Mouse (Mus musculus): ENCODE measurements around the gene Ift88. TPM values are rescaled to one million over a fixed set of nuclear protein-coding genes. Genes with fewer than 3 reads are reported as not detected.

Gene Ift88
- polyA plus RNA-seq, 1 experiment from 2014 or later = 6.3 TPM

GRCm38 (mm10) chr14:57398065-57398757 lies 25.7 kb upstream of the Ift88 start, which contains the start of gene Cryl1:
Cryl1 (minus strand) TSS chr14:57398529.
- peaks cover 3% of the 10 kb centered on the region; the same call in 1 of the 2 replicates for H3K4me1 ChIP-seq (replicated peaks)
- ATAC-seq (replicated peaks; ENCODE audit: insufficient number of reproducible peaks, insufficient read depth, low FRiP score, low read depth) = peak; percentile 100

GRCm38 (mm10) chr14:57398813-57399427 lies 24.9 kb upstream of the Ift88 start:
- peak overlapping the region; percentile 79 for H3K9ac ChIP-seq
- peak; percentile 39; the same call in 1 of the 2 replicates for ATAC-seq (replicated peaks; ENCODE audit: insufficient number of reproducible peaks, insufficient read depth, low FRiP score, low read depth)
- WGBS = 11% methylated on average over 13 of the region's 13 CpGs

More at GRCm38 (mm10) chr14:57398065-57398757, 25.7 kb upstream of the Ift88 start, which contains the start of gene Cryl1:
- peak within 1 kb of the TSS; percentile 78 for H3K4me3 ChIP-seq
- WGBS = 3% methylated on average over 43 of the region's 43 CpGs
- H3K9me3 ChIP-seq (replicated peaks) = no peaks in the 10 kb centered on the region
- H3K27ac ChIP-seq = peak within 1 kb of the TSS; percentile 65
- no peaks in the 10 kb centered on the region for H3K27me3 ChIP-seq
- H3K9ac ChIP-seq = peak within 1 kb of the TSS; percentile 79
- no peaks in the 10 kb centered on the region for H3K36me3 ChIP-seq
- peak within 1 kb of the TSS; percentile 97 for H3K4me2 ChIP-seq

GRCm38 (mm10) chr14:57402815-57403214 lies 21.0 kb upstream of the Ift88 start:
- H3K36me3 ChIP-seq = no peaks in the 10 kb centered on the region
- no peak overlapping the region for H3K27ac ChIP-seq
- ATAC-seq (replicated peaks; ENCODE audit: insufficient number of reproducible peaks, insufficient read depth, low FRiP score, low read depth) = no peak
- no peaks in the 10 kb centered on the region for H3K9me3 ChIP-seq (replicated peaks)
- peaks cover 10% of the 10 kb centered on the region for H3K4me1 ChIP-seq (replicated peaks)
- H3K9ac ChIP-seq = no peak overlapping the region
- H3K27me3 ChIP-seq = no peaks in the 10 kb centered on the region
- no peak overlapping the region for H3K4me3 ChIP-seq
- no peak overlapping the region for H3K4me2 ChIP-seq

More at GRCm38 (mm10) chr14:57398813-57399427, 24.9 kb upstream of the Ift88 start:
- Histone ChIP-seq H3K4me2 (peak overlapping the region; percentile 97), H3K27me3 (no peaks in the 10 kb centered on the region), H3K36me3 (no peaks in the 10 kb centered on the region), H3K9me3 (replicated peaks) (no peaks in the 10 kb centered on the region), H3K4me3 (peak overlapping the region; percentile 78), H3K4me1 (replicated peaks) (peaks cover 3% of the 10 kb centered on the region; the same call in 1 of the 2 replicates), H3K27ac (peak overlapping the region; percentile 65)

GRCm38 (mm10) chr14:57407039-57407987 lies 16.5 kb upstream of the Ift88 start:
- H3K27ac ChIP-seq = no peak overlapping the region

GRCm38 (mm10) chr14:57408100-57408499 lies 15.8 kb upstream of the Ift88 start:
- 84% methylated on average over 8 of the region's 8 CpGs for WGBS
- no peak overlapping the region for H3K4me3 ChIP-seq
- no peaks in the 10 kb centered on the region for H3K36me3 ChIP-seq
- no peaks in the 10 kb centered on the region for H3K9me3 ChIP-seq (replicated peaks)
- H3K27me3 ChIP-seq = no peaks in the 10 kb centered on the region
- ATAC-seq (replicated peaks; ENCODE audit: insufficient number of reproducible peaks, insufficient read depth, low FRiP score, low read depth) = no peak
- H3K9ac ChIP-seq = no peak overlapping the region
- no peak overlapping the region for H3K4me2 ChIP-seq
- H3K27ac ChIP-seq = no peak overlapping the region
- peaks cover 8% of the 10 kb centered on the region; the same call in 1 of the 2 replicates for H3K4me1 ChIP-seq (replicated peaks)

More at GRCm38 (mm10) chr14:57407039-57407987, 16.5 kb upstream of the Ift88 start:
- 4% methylated on average over 12 of the region's 12 CpGs for WGBS
- ATAC-seq (replicated peaks; ENCODE audit: insufficient number of reproducible peaks, insufficient read depth, low FRiP score, low read depth) = peak; percentile 47; the same call in 1 of the 2 replicates
- peak overlapping the region; percentile 38 for H3K4me2 ChIP-seq
- H3K36me3 ChIP-seq = no peaks in the 10 kb centered on the region
- no peak overlapping the region for H3K9ac ChIP-seq
- H3K4me1 ChIP-seq (replicated peaks) = peaks cover 8% of the 10 kb centered on the region; the same call in 1 of the 2 replicates
- H3K4me3 ChIP-seq = peak overlapping the region; percentile 3; the same call in 1 of the 2 replicates
- H3K9me3 ChIP-seq (replicated peaks) = no peaks in the 10 kb centered on the region
- H3K27me3 ChIP-seq = no peaks in the 10 kb centered on the region

- 14% methylated on average over 6 of the region's 6 CpGs for WGBS
- no peaks in the 10 kb centered on the region for H3K9me3 ChIP-seq (replicated peaks)
- peaks cover 8% of the 10 kb centered on the region; the same call in 1 of the 2 replicates for H3K4me1 ChIP-seq (replicated peaks)
- ATAC-seq (replicated peaks; ENCODE audit: insufficient number of reproducible peaks, insufficient read depth, low FRiP score, low read depth) = no peak
- no peak overlapping the region for H3K4me2 ChIP-seq
- no peak overlapping the region for H3K4me3 ChIP-seq
- no peaks in the 10 kb centered on the region for H3K27me3 ChIP-seq
- H3K27ac ChIP-seq = no peak overlapping the region
- no peaks in the 10 kb centered on the region for H3K36me3 ChIP-seq
- H3K9ac ChIP-seq = no peak overlapping the region
These were observed 14.8 kb upstream of the Ift88 start for GRCm38 (mm10) chr14:57409106-57409505.

GRCm38 (mm10) chr14:57412166-57412565 lies 11.7 kb upstream of the Ift88 start:
- no peak overlapping the region for H3K9ac ChIP-seq
- 50% methylated on average over 7 of the region's 7 CpGs for WGBS
- peaks cover 5% of the 10 kb centered on the region; the same call in 1 of the 2 replicates for H3K4me1 ChIP-seq (replicated peaks)
- ATAC-seq (replicated peaks; ENCODE audit: insufficient number of reproducible peaks, insufficient read depth, low FRiP score, low read depth) = no peak
- H3K4me2 ChIP-seq = no peak overlapping the region
- H3K4me3 ChIP-seq = no peak overlapping the region
- H3K36me3 ChIP-seq = no peaks in the 10 kb centered on the region
- no peaks in the 10 kb centered on the region for H3K9me3 ChIP-seq (replicated peaks)
- no peak overlapping the region for H3K27ac ChIP-seq
- H3K27me3 ChIP-seq = no peaks in the 10 kb centered on the region

- WGBS = 89% methylated on average over 2 of the region's 2 CpGs
- H3K9me3 ChIP-seq (replicated peaks) = no peaks in the 10 kb centered on the region
- no peaks in the 10 kb centered on the region for H3K36me3 ChIP-seq
- no peak overlapping the region for H3K4me3 ChIP-seq
- ATAC-seq (replicated peaks; ENCODE audit: insufficient number of reproducible peaks, insufficient read depth, low FRiP score, low read depth) = no peak
- H3K27ac ChIP-seq = no peak overlapping the region
- H3K4me1 ChIP-seq (replicated peaks) = no peaks in the 10 kb centered on the region
- H3K9ac ChIP-seq = no peak overlapping the region
- no peaks in the 10 kb centered on the region for H3K27me3 ChIP-seq
- H3K4me2 ChIP-seq = no peak overlapping the region
These were observed 6.7 kb upstream of the Ift88 start for GRCm38 (mm10) chr14:57417187-57417586.

- H3K4me3 ChIP-seq = peak overlapping the region; percentile 92
- peak; percentile 72 for ATAC-seq (replicated peaks; ENCODE audit: insufficient number of reproducible peaks, insufficient read depth, low FRiP score, low read depth)
- H3K9ac ChIP-seq = peak overlapping the region; percentile 89
- H3K9me3 ChIP-seq (replicated peaks) = no peaks in the 10 kb centered on the region
- H3K27me3 ChIP-seq = no peaks in the 10 kb centered on the region
- H3K27ac ChIP-seq = peak overlapping the region; percentile 60
- H3K4me1 ChIP-seq (replicated peaks) = peaks cover 7% of the 10 kb centered on the region
- H3K36me3 ChIP-seq = no peaks in the 10 kb centered on the region
- peak overlapping the region; percentile 89 for H3K4me2 ChIP-seq
- under 1% methylated on average over 24 of the region's 24 CpGs for WGBS
These were observed 325 bp downstream of the Ift88 start for GRCm38 (mm10) chr14:57424212-57424561.

GRCm38 (mm10) chr14:57430451-57430850 lies 6.6 kb downstream of the Ift88 start:
- no peaks in the 10 kb centered on the region for H3K9me3 ChIP-seq (replicated peaks)
- H3K36me3 ChIP-seq = no peaks in the 10 kb centered on the region
- no peak overlapping the region for H3K27ac ChIP-seq
- H3K9ac ChIP-seq = no peak overlapping the region
- 71% methylated on average over 2 of the region's 2 CpGs for WGBS
- no peaks in the 10 kb centered on the region for H3K4me1 ChIP-seq (replicated peaks)
- no peak overlapping the region for H3K4me3 ChIP-seq
- H3K4me2 ChIP-seq = no peak overlapping the region
- no peaks in the 10 kb centered on the region for H3K27me3 ChIP-seq
- no peak for ATAC-seq (replicated peaks; ENCODE audit: insufficient number of reproducible peaks, insufficient read depth, low FRiP score, low read depth)

- H3K4me1 ChIP-seq (replicated peaks) = no peaks in the 10 kb centered on the region
- H3K27ac ChIP-seq = no peak overlapping the region
- no peaks in the 10 kb centered on the region for H3K9me3 ChIP-seq (replicated peaks)
- H3K9ac ChIP-seq = no peak overlapping the region
- no peak overlapping the region for H3K4me2 ChIP-seq
- H3K36me3 ChIP-seq = peaks cover 4% of the 10 kb centered on the region; the same call in 1 of the 2 replicates
- ATAC-seq (replicated peaks; ENCODE audit: insufficient number of reproducible peaks, insufficient read depth, low FRiP score, low read depth) = no peak
- 64% methylated on average over 1 of the region's 1 CpGs for WGBS
- no peaks in the 10 kb centered on the region for H3K27me3 ChIP-seq
- no peak overlapping the region for H3K4me3 ChIP-seq
These were observed 28.7 kb downstream of the Ift88 start for GRCm38 (mm10) chr14:57452516-57452915.
